Mouse (Mus musculus) gastrocnemius, adult 2 months (tissue): ENCODE data around the gene Eef2. TPM values are rescaled to one million over a fixed set of nuclear protein-coding genes. Genes with fewer than 3 reads are reported as not detected.
A peak's percentile ranks its signal among the peaks of the same experiment; 100 is the strongest.
"Not testable (repeated sequence)": the region's sequence is repeated elsewhere in the genome, so short reads cannot be mapped to it uniquely, and the experiment has no call there.

Experiments used
- DNase-seq: peaks from one replicate; pipeline ENCODE4 v3.0.0; 2022
- H3K27ac ChIP-seq: fragments of 200-600 bp; 2 replicates; pipeline ENCODE4 v1.8.1; 2022; ENCODE audit warnings: mild to moderate bottlenecking
- H3K4me3 ChIP-seq: fragments of 200-600 bp; 2 replicates; pipeline ENCODE4 v1.8.1; 2022; ENCODE audit warnings: mild to moderate bottlenecking, moderate library complexity
- CTCF ChIP-seq: fragments of 200-600 bp; IDR thresholded peaks from 2 replicates; pipeline ENCODE4 v1.8.1; 2022; ENCODE audit warnings: antibody characterized with exemption, mild to moderate bottlenecking, moderate library complexity
- intact Hi-C: fragments of 180-260 bp; cut with DNase I; formaldehyde crosslinking; loops from one replicate; pipeline ENCODE4 v1.15.1; 2025
- total RNA-seq, 2 experiments: library from RNA; stranded (reverse); gene quantifications; 2 replicates each; pipeline ENCODE4 v1.2.3; 2021

Eef2 gene
- total RNA-seq, 2 experiments from 2014 or later, result 1,128 to 1,335 TPM

- peak overlapping the region; percentile 86 for H3K4me3 ChIP-seq
- TF ChIP-seq CTCF, result no peak; the same call in 1 of the 2 replicates
- peak overlapping the region; percentile 99 for H3K27ac ChIP-seq
- DNase-seq, result no peak
- intact Hi-C loops, result loop anchor here (1.0 kb wide), 1 partner anchor 18 kb away; no protein-coding TSS in a partner anchor
Observed at GRCm38 (mm10) chr10:81198990-81199389, 22.6 kb downstream of the Eef2 start.

GRCm38 (mm10) chr10:81200141-81200540 is 23.7 kb downstream of the Eef2 start:
- intact Hi-C loops, result no loop called here
- peak; percentile 54 for DNase-seq
- H3K27ac ChIP-seq, result peak overlapping the region; percentile 99
- TF ChIP-seq CTCF, result no peak
- H3K4me3 ChIP-seq, result peak overlapping the region; percentile 86

- no peak for TF ChIP-seq CTCF
- peak overlapping the region; percentile 99 for H3K27ac ChIP-seq
- H3K4me3 ChIP-seq, result peak overlapping the region; percentile 86
- intact Hi-C loops, result no loop called here
- peak; percentile 57 for DNase-seq
Observed at GRCm38 (mm10) chr10:81200605-81201287, 24.3 kb downstream of the Eef2 start.

- no peak for TF ChIP-seq CTCF
- peak within 1 kb of the TSS; percentile 99 for H3K27ac ChIP-seq
- peak within 1 kb of the TSS; percentile 86 for H3K4me3 ChIP-seq
- intact Hi-C loops, result no loop called here
- DNase-seq, result peak; percentile 89
Observed at GRCm38 (mm10) chr10:81201807-81202758, 25.7 kb downstream of the Eef2 start, which contains the start of gene Nmrk2. Gene Nmrk2, minus strand, starts transcription at chr10:81202051.

- Histone ChIP-seq H3K27ac (peak overlapping the region; percentile 99), H3K4me3 (peak overlapping the region; percentile 51)
- DNase-seq, result peak; percentile 33
- intact Hi-C loops, result no loop called here
- TF ChIP-seq CTCF, result 0 out of 2 replicates have a peak, but pooled peaks have one; percentile 2
Observed at GRCm38 (mm10) chr10:81202978-81203720, 26.7 kb downstream of the Eef2 start.

- intact Hi-C loops, result no loop called here
- peak overlapping the region; percentile 99 for H3K27ac ChIP-seq
- DNase-seq, result peak; percentile 50
Observed at GRCm38 (mm10) chr10:81204137-81204536, 27.7 kb downstream of the Eef2 start.

GRCm38 (mm10) chr10:81210154-81210553 is 33.7 kb downstream of the Eef2 start:
- H3K27ac ChIP-seq, result no peak overlapping the region
- no peak overlapping the region for H3K4me3 ChIP-seq
- intact Hi-C loops, result no loop called here
- peak; percentile 47 for DNase-seq
- TF ChIP-seq CTCF, result peak; percentile 56

More at GRCm38 (mm10) chr10:81204137-81204536, 27.7 kb downstream of the Eef2 start:
- TF ChIP-seq CTCF, result no peak
- no peak overlapping the region for H3K4me3 ChIP-seq

- no peak for DNase-seq
- no peak overlapping the region for H3K4me3 ChIP-seq
- no peak for TF ChIP-seq CTCF
- no peak overlapping the region for H3K27ac ChIP-seq
- intact Hi-C loops, result no loop called here
Observed at GRCm38 (mm10) chr10:81216260-81216659, 39.8 kb downstream of the Eef2 start.

- Histone ChIP-seq H3K4me3 (no peak overlapping the region), H3K27ac (no peak overlapping the region)
- DNase-seq, result no peak
- intact Hi-C loops, result loop anchor here (1.0 kb wide), 1 partner anchor 18 kb away; no protein-coding TSS in a partner anchor
- no peak for TF ChIP-seq CTCF
Observed at GRCm38 (mm10) chr10:81216810-81217209, 40.4 kb downstream of the Eef2 start.

GRCm38 (mm10) chr10:81217267-81217666 is 40.8 kb downstream of the Eef2 start:
- not testable (repeated sequence) for H3K27ac ChIP-seq, DNase-seq, H3K4me3 ChIP-seq
- intact Hi-C loops, result loop anchor here (1.0 kb wide), 1 partner anchor 18 kb away; no protein-coding TSS in a partner anchor
- peak; percentile 71 for TF ChIP-seq CTCF

- no peak overlapping the region for H3K4me3 ChIP-seq
- peak; percentile 87 for TF ChIP-seq CTCF
- DNase-seq, result peak; percentile 81
- no peak overlapping the region for H3K27ac ChIP-seq
- intact Hi-C loops, result loop anchor here (1.0 kb wide), 1 partner anchor 19 kb away; no protein-coding TSS in a partner anchor
Observed at GRCm38 (mm10) chr10:81217964-81218363, 41.5 kb downstream of the Eef2 start.
